Mouse (Mus musculus) urinary bladder, postnatal 10 days (tissue): ENCODE data around the gene Nup153.

ENCODE experiments used
- DNase-seq: peaks from one replicate; pipeline ENCODE4 v3.0.0; 2022; ENCODE audit warnings: low spot score

Gene Nup153

GRCm38 (mm10) chr13:46669620-46670271 lies 58.0 kb downstream of the Nup153 start:
- no peak for DNase-seq

DNA sequence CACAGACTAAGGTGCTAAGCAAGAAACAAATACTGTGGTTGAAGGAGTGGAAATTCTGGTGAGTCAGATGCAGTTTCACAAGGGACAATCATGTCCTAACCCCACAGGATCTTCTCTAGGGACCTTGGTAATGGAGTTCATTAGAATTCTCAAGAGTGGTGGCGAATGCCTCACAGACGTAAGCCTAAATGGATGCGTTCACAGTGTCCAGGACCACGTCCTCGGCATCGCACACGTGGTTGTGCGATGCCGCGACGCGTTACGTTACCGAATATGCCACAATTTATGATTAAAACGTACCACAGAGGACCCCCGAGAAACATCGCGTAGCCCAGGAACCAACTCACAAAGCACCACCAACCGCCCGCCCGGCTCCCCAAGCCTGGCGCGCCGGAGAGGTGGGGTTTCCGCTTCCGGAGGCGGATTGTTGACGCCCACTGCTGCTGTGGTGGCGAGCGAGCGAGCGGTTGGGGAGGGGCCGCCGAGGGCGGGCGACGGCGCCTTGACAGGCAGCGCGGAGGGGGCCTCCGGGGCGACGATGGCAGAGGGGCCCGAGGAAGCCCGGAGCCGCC lies 58.6 kb downstream of the Nup153 start, which contains the start of gene Fam8a1:
Gene Fam8a1, plus strand, starts transcription at position 475 of the 572 bp plus-strand sequence.
- peak; percentile 79 for DNase-seq

GRCm38 (mm10) chr13:46663461-46663964 lies 64.2 kb downstream of the Nup153 start:
- DNase-seq: no peak

- no peak for DNase-seq
Measured at GRCm38 (mm10) chr13:46659211-46659610, 68.5 kb downstream of the Nup153 start.

DNA sequence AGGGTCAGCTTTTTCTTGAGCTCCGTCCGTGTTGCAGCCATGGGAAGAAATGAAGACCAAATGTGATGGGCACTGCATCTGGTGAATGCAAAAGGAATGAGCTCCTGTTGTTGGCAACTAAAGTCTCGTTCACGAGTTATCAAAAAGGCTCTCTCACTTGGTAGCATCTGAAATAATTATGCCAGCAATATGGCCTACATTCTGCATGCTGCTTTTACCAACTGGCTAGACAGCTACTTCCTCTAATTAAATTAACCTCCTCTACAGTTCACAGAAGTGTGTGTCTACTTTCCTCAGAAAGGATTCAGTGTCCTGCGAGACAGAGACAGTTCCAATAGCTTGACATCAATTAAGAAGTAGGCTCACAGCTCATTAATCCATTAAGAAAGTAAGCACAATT lies 73.2 kb downstream of the Nup153 start:
- DNase-seq: no peak

DNA sequence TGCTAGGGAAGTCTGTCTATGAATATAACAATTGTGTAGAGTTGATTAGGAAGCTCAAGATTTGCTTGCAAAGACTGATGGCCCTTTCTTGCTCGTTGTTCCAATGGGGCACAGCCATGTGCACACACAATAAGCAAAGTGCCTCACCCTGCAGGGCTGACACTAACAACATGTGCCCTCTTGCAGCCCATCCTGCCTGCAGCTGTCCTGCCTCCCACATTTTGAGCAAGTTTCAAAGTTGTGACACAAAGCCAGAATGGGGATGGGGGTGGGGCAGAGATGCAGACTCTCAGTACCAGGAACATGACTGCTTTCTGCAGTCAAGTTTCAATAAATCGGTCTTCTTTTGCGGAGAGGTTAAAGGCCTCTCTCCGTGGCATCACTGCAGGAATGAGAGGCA lies 74.1 kb downstream of the Nup153 start:
- DNase-seq: no peak

GRCm38 (mm10) chr13:46652671-46653070 lies 75.1 kb downstream of the Nup153 start:
- no peak for DNase-seq

DNA sequence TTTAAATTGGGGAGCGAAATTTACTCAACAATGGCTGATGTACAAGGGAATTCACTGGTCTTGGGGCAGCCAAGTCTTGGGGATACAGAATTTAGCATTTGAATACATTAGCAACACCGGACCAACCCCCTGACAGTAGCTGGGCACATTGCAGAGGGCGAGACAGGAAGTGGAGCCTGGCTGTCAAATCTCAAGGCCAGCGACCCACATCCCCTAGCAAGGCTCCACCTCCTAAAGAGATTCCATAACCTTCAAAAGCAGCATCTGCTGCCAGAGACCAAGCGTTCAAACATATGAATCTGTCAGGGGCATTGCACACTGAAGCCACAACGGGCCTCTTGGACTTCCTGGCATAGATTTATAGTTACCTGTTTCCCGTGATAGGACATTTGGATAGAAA lies 75.9 kb downstream of the Nup153 start:
- no peak for DNase-seq

DNA sequence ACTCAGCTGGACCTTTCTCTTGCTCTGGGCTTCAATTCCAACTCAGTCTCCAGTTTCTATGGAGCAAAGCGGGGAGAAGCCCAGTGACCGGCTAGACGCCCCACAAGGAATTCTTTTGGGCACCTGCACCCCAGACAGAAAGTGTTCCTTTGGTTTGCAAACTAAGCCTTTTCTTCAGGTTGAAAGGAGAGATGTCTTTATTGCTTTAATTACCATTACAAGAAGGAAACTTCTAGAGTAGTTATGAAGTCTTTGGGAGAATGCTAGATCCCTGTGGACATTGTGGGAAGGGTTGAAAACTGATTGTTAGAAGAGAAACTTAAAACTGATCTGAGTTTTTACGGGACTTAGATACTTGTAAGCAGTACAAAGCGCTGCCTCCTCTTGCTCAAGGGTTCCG lies 82.3 kb downstream of the Nup153 start:
- no peak for DNase-seq

GRCm38 (mm10) chr13:46644175-46644574 lies 83.6 kb downstream of the Nup153 start:
- DNase-seq: no peak

- no peak for DNase-seq
Measured at GRCm38 (mm10) chr13:46642318-46642717, 85.4 kb downstream of the Nup153 start.

DNA sequence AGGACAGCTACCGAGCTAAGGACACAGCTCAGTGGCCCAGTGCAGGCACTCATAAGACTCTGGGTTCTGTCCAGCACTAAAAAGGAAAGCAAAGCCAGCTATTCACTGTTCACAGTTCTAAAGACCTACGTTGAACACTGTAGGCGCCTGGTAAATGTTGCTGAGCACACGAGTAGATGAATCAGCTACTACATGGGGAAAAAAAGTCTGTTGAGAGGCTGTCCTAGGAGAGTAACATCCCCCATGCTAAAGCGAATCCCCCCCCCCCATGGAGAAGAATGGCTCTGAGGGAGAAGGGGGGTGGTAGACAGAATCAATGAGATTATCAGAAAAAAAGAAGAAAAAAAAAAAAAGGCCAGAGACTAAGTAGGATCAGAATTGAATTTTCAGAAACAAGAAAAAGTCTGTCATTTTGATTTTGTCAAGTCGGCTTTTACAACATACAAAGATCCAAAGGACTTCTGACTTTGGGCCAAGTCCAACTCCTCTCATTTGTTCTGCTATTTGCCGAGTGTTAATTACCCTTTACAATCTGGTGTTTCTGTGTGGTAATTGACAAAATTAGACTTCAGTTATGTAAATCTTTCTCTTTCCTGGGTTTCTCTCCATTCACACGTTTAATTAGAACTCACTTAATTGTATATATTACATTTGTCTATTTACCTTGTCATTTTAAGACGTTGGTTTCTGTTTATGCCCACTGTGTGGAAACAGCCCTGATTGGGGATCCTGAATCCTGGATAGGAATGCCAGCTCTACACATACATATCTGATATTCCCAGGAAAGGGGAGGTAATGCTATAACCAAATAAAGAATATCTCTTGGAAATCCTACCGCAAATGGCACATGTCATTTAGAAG lies 86.9 kb downstream of the Nup153 start:
- no peak for DNase-seq

DNA sequence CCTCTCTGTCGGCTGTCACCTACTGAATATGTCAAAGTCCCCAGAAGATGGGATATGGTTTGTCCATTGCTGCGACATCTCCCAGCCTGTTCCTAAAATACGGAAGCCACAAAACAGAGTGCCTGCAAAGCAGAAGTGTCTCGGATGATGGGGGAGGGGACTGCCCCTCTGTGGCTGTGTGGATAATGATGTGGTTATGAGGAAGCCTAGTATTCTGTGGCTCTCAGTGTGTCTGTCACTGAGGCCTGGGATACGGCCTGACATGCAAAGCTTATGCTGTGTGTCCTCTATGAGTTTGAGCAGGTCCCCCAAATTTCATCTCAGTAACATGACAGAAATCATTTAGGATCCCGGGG lies 93.6 kb downstream of the Nup153 start:
- no peak for DNase-seq

DNA sequence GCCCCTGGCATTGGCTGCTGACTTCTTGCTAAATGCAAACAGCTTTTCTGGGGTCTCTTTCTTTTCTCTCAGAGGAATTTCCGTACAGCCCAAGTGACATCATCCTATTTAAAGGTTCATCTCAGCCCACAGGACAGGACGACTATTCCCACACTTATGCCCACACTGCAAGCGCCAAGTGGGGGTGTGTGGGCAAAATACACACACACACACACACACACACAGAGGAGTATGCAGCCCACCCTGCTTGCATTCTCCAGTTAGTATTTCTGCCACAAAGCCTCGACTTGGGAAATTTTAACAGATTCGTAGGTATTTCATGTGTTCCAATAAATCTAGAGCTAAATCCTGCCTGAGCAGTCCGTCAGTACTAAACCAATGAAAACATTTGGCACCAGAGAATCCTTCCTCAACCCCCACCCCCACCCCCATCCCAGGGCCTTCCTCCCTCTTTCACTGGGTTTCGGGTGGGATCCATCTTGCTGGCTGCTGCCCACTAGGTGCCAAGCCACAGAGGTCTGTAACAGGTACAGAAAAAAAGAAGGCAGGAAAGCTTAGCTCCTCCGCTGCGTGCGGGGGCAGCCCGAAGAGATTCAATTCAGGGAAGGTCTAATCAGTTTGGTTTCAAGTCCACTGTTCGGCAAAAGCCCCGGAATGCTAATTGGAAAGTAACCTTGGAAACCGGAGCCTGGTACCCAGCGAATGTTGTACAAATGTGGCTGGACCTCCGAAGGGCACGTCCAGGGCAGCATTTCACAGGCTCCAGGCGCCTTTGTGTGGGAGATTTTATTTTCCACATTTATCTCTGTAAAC lies 94.2 kb downstream of the Nup153 start:
- DNase-seq: no peak

GRCm38 (mm10) chr13:46632796-46633195 lies 94.9 kb downstream of the Nup153 start:
- no peak for DNase-seq
